Mouse (Mus musculus) CD4-positive, CD25-positive, alpha-beta regulatory T cell, adult 2 months (primary cell): ENCODE data around the gene Zfp691.

Experiments
- DNase-seq: peaks from one replicate; pipeline ENCODE4 v3.0.0-alpha.2; 2012; ENCODE audit warnings: low read depth, low spot score

Gene Zfp691

DNA sequence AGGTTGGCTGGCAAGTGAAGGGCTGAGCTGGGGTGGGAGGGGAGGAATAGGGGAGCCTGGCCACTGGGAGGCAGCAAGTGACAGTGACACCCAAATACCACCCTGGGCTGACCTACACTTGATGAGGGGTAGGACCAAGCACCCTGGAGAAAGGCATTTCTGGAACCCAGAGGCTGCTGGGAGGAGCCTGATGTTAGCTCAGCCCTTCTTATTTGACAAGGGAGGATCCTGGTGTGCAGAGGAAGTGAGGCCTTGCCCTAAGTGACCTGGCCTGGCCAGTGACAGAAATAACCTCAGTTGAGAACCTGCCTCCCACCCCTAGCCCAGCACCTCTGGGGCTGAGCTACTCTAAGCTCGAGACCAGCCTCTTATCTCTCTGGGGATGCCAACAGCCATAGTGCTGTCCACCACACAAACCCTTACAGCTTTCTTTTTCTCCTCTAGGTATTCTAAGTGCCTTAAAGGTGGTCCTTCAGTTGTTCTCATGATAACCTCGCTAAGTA is 49.2 kb downstream of the Zfp691 start:
- no peak for DNase-seq

DNA sequence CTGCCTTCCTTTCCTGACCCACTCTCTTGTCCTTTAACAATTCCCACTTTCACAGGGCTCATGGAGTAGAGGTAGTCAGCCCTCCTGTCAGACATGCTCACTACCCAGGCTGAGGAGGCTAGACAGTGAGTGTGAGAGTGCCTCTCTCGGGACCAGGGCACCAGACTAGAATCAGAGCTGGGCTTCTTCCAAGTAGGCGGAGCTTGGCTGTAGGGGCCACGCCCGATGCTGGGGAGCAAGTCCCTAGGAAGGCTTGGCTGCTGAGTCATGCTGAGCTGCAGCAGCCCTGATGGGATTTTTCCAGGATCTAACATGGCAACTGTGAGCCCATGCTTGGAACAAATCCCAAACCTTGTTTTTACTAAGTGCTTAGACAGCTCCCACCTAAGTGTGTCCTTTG is 52.7 kb downstream of the Zfp691 start:
- no peak for DNase-seq

DNA sequence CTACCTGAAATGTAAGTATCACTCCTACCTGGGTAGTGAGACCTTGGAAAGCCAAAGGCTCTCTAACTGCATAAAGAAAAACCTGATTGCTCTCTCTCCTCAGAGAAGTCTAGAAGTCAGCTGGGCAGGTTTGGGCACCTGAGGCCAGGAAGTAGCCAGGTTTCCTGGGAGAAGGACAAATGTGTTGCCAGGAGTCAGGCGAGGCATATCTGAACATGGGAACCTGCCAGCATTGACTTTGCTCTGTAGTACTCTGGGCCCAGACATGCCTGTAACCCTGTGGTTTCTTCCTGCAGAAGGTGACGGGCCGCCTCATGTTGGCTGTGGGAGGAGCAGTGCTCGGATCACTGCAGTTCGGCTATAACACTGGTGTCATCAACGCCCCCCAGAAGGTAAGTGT is 53.9 kb downstream of the Zfp691 start:
- DNase-seq: no peak
